Mouse (Mus musculus) cerebellum, adult 2 months (tissue): ENCODE results near the gene Serac1.

ENCODE experiments used
- CTCF ChIP-seq: fragments of 200-500 bp; IDR thresholded peaks from 2 replicates; pipeline ENCODE4 v1.5.1; 2011; ENCODE audit warnings: low read depth, mild to moderate bottlenecking, control low read depth, low read length, moderate library complexity, borderline replicate concordance; ENCODE audit not compliant: insufficient read depth
- POLR2A ChIP-seq: fragments of 200-500 bp; IDR thresholded peaks from 2 replicates; pipeline ENCODE4 v1.6.1; 2011; ENCODE audit warnings: low read length, control low read depth, borderline replicate concordance; ENCODE audit not compliant: insufficient read depth

DNA sequence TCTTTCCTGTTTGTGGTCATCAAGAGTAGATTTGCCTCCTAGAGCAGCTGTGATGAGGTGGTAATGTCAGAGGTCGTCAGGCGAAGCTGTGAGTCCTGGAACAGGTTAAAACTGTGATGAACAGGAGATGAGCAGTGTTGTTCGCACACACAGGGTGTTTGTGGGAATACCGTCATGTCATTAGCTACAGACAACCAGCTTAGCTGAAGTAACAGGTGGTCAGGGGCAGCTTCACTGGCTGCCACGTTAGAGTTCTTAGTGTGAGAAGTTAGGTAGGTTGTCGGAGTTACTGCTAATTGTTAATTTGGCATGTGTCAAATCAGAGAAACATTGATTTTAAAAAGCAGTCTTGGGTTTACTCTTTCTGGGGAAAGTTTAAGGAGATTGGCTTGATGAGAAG is 34.1 kb upstream of the Serac1 start:
- TF ChIP-seq CTCF (no peak), POLR2A (no peak)
